Mouse (Mus musculus): ENCODE measurements around the gene Gm20388. TPM values are rescaled to one million over a fixed set of nuclear protein-coding genes. Genes with fewer than 3 reads are reported as not detected.

Gm20388 gene
- total and polyA plus RNA-seq, 2 experiments from 2014 or later, result 51.3 TPM; not detected in 1

GRCm38 (mm10) chr8:121083093-121083935, 1172.7 kb downstream of the Gm20388 start:
- no peak overlapping the region for H3K9ac ChIP-seq
- no peaks in the 10 kb centered on the region for H3K9me3 ChIP-seq (ENCODE audit: low read length)
- no peak for TF ChIP-seq CTCF (IDR thresholded peaks at IDR 0.05; ENCODE audit: low read depth)
- DNase-seq (peak; percentile 55), ATAC-seq (peak; percentile 53; the same call in 1 of the 2 replicates)
- peaks cover 87% of the 10 kb centered on the region for H3K27me3 ChIP-seq (ENCODE audit: insufficient read depth, low read length)
- H3K4me2 ChIP-seq (ENCODE audit: low read depth), result peak overlapping the region; percentile 67
- no peaks in the 10 kb centered on the region for H3K4me1 ChIP-seq (ENCODE audit: insufficient read depth)
- H3K4me3 ChIP-seq (ENCODE audit: low read depth, low read length), result peak overlapping the region; percentile 36
- WGBS, result 2% methylated on average over 89 of the region's 89 CpGs
- H3K27ac ChIP-seq (ENCODE audit: low read depth, low read length), result no peak overlapping the region
- no peaks in the 10 kb centered on the region for H3K36me3 ChIP-seq (ENCODE audit: insufficient read depth)

DNA sequence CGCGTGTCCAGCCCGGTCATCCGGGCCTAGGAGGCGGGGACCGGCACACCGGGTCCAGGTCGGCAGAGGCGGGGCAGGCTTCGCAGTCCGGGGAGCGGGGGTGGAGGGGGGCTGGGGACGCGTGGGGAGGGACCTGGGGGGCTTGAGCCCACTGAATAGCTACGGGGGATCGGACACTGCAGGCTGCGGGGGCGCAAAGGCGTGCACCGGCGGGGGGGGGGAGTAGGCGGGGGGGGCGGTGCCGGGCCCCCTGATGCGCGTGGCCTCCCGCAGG, 1173.2 kb downstream of the Gm20388 start:
- no peak for TF ChIP-seq CTCF (IDR thresholded peaks at IDR 0.05; ENCODE audit: low read depth)
- Histone ChIP-seq H3K27ac (ENCODE audit: low read depth, low read length) (no peak overlapping the region), H3K9ac (no peak overlapping the region), H3K4me1 (ENCODE audit: insufficient read depth) (no peaks in the 10 kb centered on the region), H3K4me3 (ENCODE audit: low read depth, low read length) (peak overlapping the region; percentile 36), H3K36me3 (ENCODE audit: insufficient read depth) (no peaks in the 10 kb centered on the region), H3K9me3 (ENCODE audit: low read length) (no peaks in the 10 kb centered on the region), H3K4me2 (ENCODE audit: low read depth) (peak overlapping the region; percentile 67), H3K27me3 (ENCODE audit: insufficient read depth, low read length) (peaks cover 88% of the 10 kb centered on the region)
- ATAC-seq (no peak), DNase-seq (no peak)
- WGBS, result 0% methylated on average over 16 of the region's 27 CpGs

- Histone ChIP-seq H3K9ac (no peak within 1 kb of the TSS), H3K4me2 (ENCODE audit: low read depth) (peak within 1 kb of the TSS; percentile 67), H3K36me3 (ENCODE audit: insufficient read depth) (no peaks in the 10 kb centered on the region), H3K4me1 (ENCODE audit: insufficient read depth) (no peaks in the 10 kb centered on the region), H3K27ac (ENCODE audit: low read depth, low read length) (no peak within 1 kb of the TSS), H3K4me3 (ENCODE audit: low read depth, low read length) (peak within 1 kb of the TSS; percentile 36), H3K27me3 (ENCODE audit: insufficient read depth, low read length) (peaks cover 88% of the 10 kb centered on the region), H3K9me3 (ENCODE audit: low read length) (no peaks in the 10 kb centered on the region)
- DNase-seq (no peak), ATAC-seq (peak; percentile 14; the same call in 1 of the 2 replicates)
- TF ChIP-seq CTCF (IDR thresholded peaks at IDR 0.05; ENCODE audit: low read depth), result no peak
- under 1% methylated on average over 74 of the region's 83 CpGs for WGBS
Measured at GRCm38 (mm10) chr8:121084210-121084951, 1173.7 kb downstream of the Gm20388 start, which contains the start of gene Foxf1. TSS of gene Foxf1 (plus strand) at chr8:121084386.

DNA sequence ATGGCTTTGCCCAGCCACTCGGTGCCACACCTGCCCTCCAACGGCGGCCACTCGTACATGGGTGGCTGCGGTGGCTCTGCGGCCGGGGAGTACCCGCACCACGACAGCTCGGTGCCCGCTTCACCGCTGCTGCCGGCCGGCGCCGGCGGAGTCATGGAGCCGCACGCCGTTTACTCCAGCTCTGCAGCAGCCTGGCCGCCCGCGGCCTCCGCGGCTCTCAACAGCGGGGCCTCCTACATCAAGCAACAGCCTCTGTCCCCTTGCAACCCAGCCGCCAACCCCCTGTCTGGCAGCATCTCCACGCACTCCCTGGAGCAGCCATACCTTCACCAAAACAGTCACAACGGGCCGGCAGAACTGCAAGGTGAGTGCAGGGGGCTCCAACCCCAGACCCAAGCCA, 1174.4 kb downstream of the Gm20388 start:
- H3K27me3 ChIP-seq (ENCODE audit: insufficient read depth, low read length), result peaks cover 87% of the 10 kb centered on the region
- H3K9me3 ChIP-seq (ENCODE audit: low read length), result no peaks in the 10 kb centered on the region
- DNase-seq (no peak), ATAC-seq (no peak)
- 5% methylated on average over 28 of the region's 30 CpGs for WGBS
- no peak overlapping the region for H3K27ac ChIP-seq (ENCODE audit: low read depth, low read length)
- H3K4me2 ChIP-seq (ENCODE audit: low read depth), result no peak overlapping the region
- H3K4me3 ChIP-seq (ENCODE audit: low read depth, low read length), result no peak overlapping the region
- no peaks in the 10 kb centered on the region for H3K36me3 ChIP-seq (ENCODE audit: insufficient read depth)
- no peaks in the 10 kb centered on the region for H3K4me1 ChIP-seq (ENCODE audit: insufficient read depth)
- H3K9ac ChIP-seq, result no peak overlapping the region
- TF ChIP-seq CTCF (IDR thresholded peaks at IDR 0.05; ENCODE audit: low read depth), result no peak

DNA sequence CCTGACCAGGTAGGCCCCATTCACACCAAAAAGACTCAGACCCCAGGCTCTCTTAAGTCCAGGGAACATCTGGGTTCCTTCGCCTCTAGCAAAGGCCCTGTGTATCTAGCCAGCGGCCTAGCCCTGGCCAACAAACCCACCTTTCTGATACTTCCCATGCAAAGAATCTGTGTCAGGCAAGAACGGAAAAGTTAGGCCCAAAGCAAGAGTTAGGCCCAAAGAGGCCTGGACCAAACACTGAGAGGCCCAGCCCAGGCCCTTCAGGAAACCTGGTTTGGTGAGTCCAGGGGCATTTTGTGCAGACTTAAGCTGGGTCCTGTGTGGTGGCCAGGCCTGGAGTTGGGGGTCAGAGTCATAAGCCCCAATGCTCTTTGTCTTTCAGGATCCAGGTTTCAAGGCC, 1174.9 kb downstream of the Gm20388 start:
- Histone ChIP-seq H3K9ac (no peak overlapping the region), H3K4me1 (ENCODE audit: insufficient read depth) (no peaks in the 10 kb centered on the region), H3K36me3 (ENCODE audit: insufficient read depth) (no peaks in the 10 kb centered on the region), H3K9me3 (ENCODE audit: low read length) (no peaks in the 10 kb centered on the region), H3K27ac (ENCODE audit: low read depth, low read length) (no peak overlapping the region), H3K4me2 (ENCODE audit: low read depth) (no peak overlapping the region), H3K4me3 (ENCODE audit: low read depth, low read length) (no peak overlapping the region), H3K27me3 (ENCODE audit: insufficient read depth, low read length) (peaks cover 87% of the 10 kb centered on the region)
- TF ChIP-seq CTCF (IDR thresholded peaks at IDR 0.05; ENCODE audit: low read depth), result no peak
- no peak for ATAC-seq
- WGBS, result 32% methylated on average over 3 of the region's 3 CpGs
- no peak for DNase-seq

GRCm38 (mm10) chr8:121086004-121086900, 1175.6 kb downstream of the Gm20388 start:
- Histone ChIP-seq H3K4me1 (ENCODE audit: insufficient read depth) (no peaks in the 10 kb centered on the region), H3K36me3 (ENCODE audit: insufficient read depth) (no peaks in the 10 kb centered on the region), H3K27ac (ENCODE audit: low read depth, low read length) (no peak overlapping the region), H3K9ac (no peak overlapping the region), H3K9me3 (ENCODE audit: low read length) (no peaks in the 10 kb centered on the region), H3K4me3 (ENCODE audit: low read depth, low read length) (no peak overlapping the region), H3K27me3 (ENCODE audit: insufficient read depth, low read length) (peaks cover 91% of the 10 kb centered on the region), H3K4me2 (ENCODE audit: low read depth) (no peak overlapping the region)
- WGBS, result 19% methylated on average over 19 of the region's 19 CpGs
- DNase-seq (no peak), ATAC-seq (no peak)
- TF ChIP-seq CTCF (IDR thresholded peaks at IDR 0.05; ENCODE audit: low read depth), result no peak

Measured in forebrain, postnatal 0 days (tissue).